ENCODE assay signal across 20 mouse cellular contexts in genomic region chr3:108092030-108092429, GRCm38 (mm10). TPM values are rescaled to one million over a fixed set of nuclear protein-coding genes. Genes with fewer than 3 reads are reported as not detected.
"Had no signal": no experiment of that assay in that cellular context is flagged by ENCODE, and none has a peak within 500 bp of the region (broad histone marks: within the 10 kb centered on the region; RNA-seq: fewer than 3 reads in every experiment).

No protein-coding gene starts in this region.

- H3K4me1 ChIP-seq: neural tube, embryonic 15.5 days had no signal

- H3K9me3 ChIP-seq: midbrain, embryonic 10.5 days; midbrain, embryonic 12.5 days; neural tube, embryonic 13.5 days; neural tube, embryonic 15.5 days had no signal

- H3K4me3 ChIP-seq: midbrain, embryonic 10.5 days; midbrain, embryonic 12.5 days; myocyte; neural tube, embryonic 13.5 days; neural tube, embryonic 15.5 days had no signal

- H3K27me3 ChIP-seq: midbrain, embryonic 12.5 days; neural tube, embryonic 13.5 days; neural tube, embryonic 15.5 days had no signal

- ATAC-seq: midbrain, embryonic 16.5 days had no signal

- H3K27ac ChIP-seq: midbrain, embryonic 10.5 days; midbrain, embryonic 12.5 days; neural tube, embryonic 13.5 days; neural tube, embryonic 15.5 days had no signal

- H3K9ac ChIP-seq: lung, embryonic 14.5 days; midbrain, embryonic 12.5 days; neural tube, embryonic 13.5 days; neural tube, embryonic 15.5 days had no signal

- H3K36me3 ChIP-seq: midbrain, embryonic 10.5 days; midbrain, embryonic 12.5 days; neural tube, embryonic 13.5 days; neural tube, embryonic 15.5 days had no signal

- DNase-seq: lung, adult 18-20 months; lung, embryonic 14.5 days; lung, postnatal 10 days; lung, postnatal 4 days; midbrain, embryonic 14.5 days; right cerebral cortex, adult 18-20 months; right cerebral cortex, postnatal 25 days; right cerebral cortex, postnatal 4 days; spleen, adult 18-20 months; thymus, adult 18-20 months; thymus, postnatal 14 days; thymus, postnatal 36 days had no signal

- H3K4me2 ChIP-seq: lung, embryonic 14.5 days; midbrain, embryonic 12.5 days; neural tube, embryonic 13.5 days; neural tube, embryonic 15.5 days had no signal

RNA-seq across cellular contexts. Expression of gene Gnat2, which starts 0.6 kb away (rescaled TPM):
- total RNA-seq: megakaryocyte, adult 5-6 weeks; megakaryocyte-erythroid progenitor cell, adult 5-6 weeks had no signal
